8 mouse cellular contexts compared by ENCODE assay signal in the genomic region with DNA sequence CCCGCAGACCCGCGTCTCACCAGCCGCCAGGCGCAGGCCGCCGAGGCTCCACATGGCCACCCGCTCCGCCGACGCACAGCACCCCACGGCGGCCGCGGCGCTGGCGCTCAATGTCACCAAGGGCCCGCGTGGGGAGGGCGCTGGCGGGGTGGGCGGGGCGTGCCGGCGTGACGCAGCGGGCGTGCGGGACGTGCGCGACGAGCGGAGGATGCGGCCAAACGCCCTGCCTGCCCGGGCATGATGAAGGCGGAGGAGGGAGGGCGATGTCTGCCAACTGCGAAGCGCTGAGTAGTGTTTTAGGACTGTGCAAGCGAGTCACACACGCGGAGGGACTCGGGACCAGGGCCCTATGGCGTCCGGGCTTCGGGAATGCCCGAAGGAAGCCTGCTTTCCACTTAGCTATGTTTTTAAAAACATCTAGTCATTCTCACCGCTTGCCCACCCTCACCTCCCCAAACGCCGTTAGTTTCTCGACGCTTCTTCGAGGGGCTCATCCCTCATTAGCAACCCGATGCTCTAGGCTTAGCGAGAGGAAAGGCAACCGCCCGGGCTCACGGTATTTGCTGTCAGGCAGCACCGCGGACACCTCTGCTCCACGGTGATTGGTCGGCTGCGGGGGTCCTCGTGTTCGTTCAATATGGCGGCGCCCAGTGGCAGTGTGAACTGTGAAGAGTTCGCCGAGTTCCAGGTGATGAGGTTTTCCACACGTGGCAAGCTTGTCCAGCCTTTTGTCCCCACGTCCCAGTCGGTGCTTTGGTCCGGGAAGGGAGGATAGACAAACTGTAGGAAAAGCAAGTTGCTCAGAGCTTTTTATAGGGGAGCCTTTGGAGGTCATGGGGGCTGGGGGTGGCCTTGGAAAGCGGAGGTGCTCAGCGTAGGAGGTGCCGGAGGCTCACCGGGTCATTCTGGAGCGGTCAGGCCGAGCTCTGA. TPM values are rescaled to one million over a fixed set of nuclear protein-coding genes. Genes with fewer than 3 reads are reported as not detected.
A peak's percentile ranks its signal among the peaks of the same experiment; 100 is the strongest.
DNase-seq lines count a peak whose midpoint lies in the region; ATAC-seq and TF ChIP-seq lines count a peak whose summit lies in the region.

TSS of gene Fam162a (minus strand) at position 145 of the 930 bp plus-strand sequence.
TSS of gene Ccdc58 (plus strand) at position 236 of the 930 bp plus-strand sequence.

- under 1% methylated on average over 80 of the region's 81 CpGs for WGBS in heart, embryonic 11.5 days (ENCODE audit: insufficient replicate concordance)
- WGBS in kidney, embryonic 16.5 days = under 1% methylated on average over 79 of the region's 81 CpGs
- under 1% methylated on average over 81 of the region's 81 CpGs for WGBS in liver, adult 2 months

- peaks cover 24% of the 10 kb centered on the region for H3K79me2 ChIP-seq in liver, adult 2 months (ENCODE audit: control insufficient read depth, insufficient read depth, low read length)
- peaks cover 76% of the 10 kb centered on the region for H3K79me2 ChIP-seq in myocyte (ENCODE audit: control insufficient read depth, insufficient read depth)

- H3K36me3 ChIP-seq in heart, embryonic 11.5 days (ENCODE audit: control insufficient read depth, insufficient read depth, low read length) = no peaks in the 10 kb centered on the region; the same call in 1 of the 2 replicates
- peaks cover 3% of the 10 kb centered on the region; the same call in 1 of the 2 replicates for H3K36me3 ChIP-seq in kidney, embryonic 16.5 days (ENCODE audit: insufficient read depth, low read length)
- H3K36me3 ChIP-seq in liver, adult 2 months (ENCODE audit: control insufficient read depth, insufficient read depth, low read length) = no peaks in the 10 kb centered on the region
- peaks cover 10% of the 10 kb centered on the region for H3K36me3 ChIP-seq in myocyte (ENCODE audit: control insufficient read depth, insufficient read depth)
- H3K36me3 ChIP-seq in splenic B cell, adult 2 months (ENCODE audit: control insufficient read depth, insufficient read depth, low read length, poor library complexity, severe bottlenecking) = no peaks in the 10 kb centered on the region

- TF ChIP-seq CTCF in liver, adult 2 months (IDR thresholded peaks at IDR 0.05; ENCODE audit: low read depth, low read length) = no peak

- DNase-seq in B cell, adult 2 months = peak; percentile 94
- DNase-seq in brain, adult 2 months (ENCODE audit: low read depth, low spot score) = peak; percentile 96
- DNase-seq in liver, adult 2 months (ENCODE audit: extremely low read depth, low read depth, low spot score) = peak; percentile 77
- DNase-seq in splenic B cell, adult 2 months (ENCODE audit: low read depth, low spot score) = peak; percentile 94

- no peaks in the 10 kb centered on the region for H3K9me3 ChIP-seq in heart, embryonic 11.5 days (replicated peaks; ENCODE audit: control insufficient read depth, low read length)
- H3K9me3 ChIP-seq in kidney, embryonic 16.5 days (ENCODE audit: low read length) = no peaks in the 10 kb centered on the region

- H3K9ac ChIP-seq in heart, embryonic 11.5 days (ENCODE audit: low read depth, low read length) = peak within 1 kb of the TSS; percentile 95
- H3K9ac ChIP-seq in kidney, embryonic 16.5 days (replicated peaks; ENCODE audit: low read length) = peak within 1 kb of the TSS; percentile 93
- H3K9ac ChIP-seq in liver, adult 2 months (ENCODE audit: low read depth, low read length) = peak within 1 kb of the TSS; percentile 84

- H3K27me3 ChIP-seq in heart, embryonic 11.5 days (ENCODE audit: control insufficient read depth, insufficient read depth, low read length) = no peaks in the 10 kb centered on the region
- H3K27me3 ChIP-seq in kidney, embryonic 16.5 days (ENCODE audit: insufficient read depth, low read length) = no peaks in the 10 kb centered on the region
- no peaks in the 10 kb centered on the region for H3K27me3 ChIP-seq in liver, adult 2 months (ENCODE audit: control insufficient read depth, insufficient read depth, low read length)
- no peaks in the 10 kb centered on the region for H3K27me3 ChIP-seq in myocyte (ENCODE audit: control insufficient read depth, insufficient read depth, insufficient read length)
- H3K27me3 ChIP-seq in splenic B cell, adult 2 months (ENCODE audit: control insufficient read depth, insufficient read depth, low read length, poor library complexity, severe bottlenecking) = no peaks in the 10 kb centered on the region; the same call in 1 of the 2 replicates

- H3K4me1 ChIP-seq in heart, embryonic 11.5 days (ENCODE audit: control insufficient read depth, insufficient read depth, low read length) = peaks cover 24% of the 10 kb centered on the region
- H3K4me1 ChIP-seq in kidney, embryonic 16.5 days (ENCODE audit: insufficient read depth, low read length) = peaks cover 27% of the 10 kb centered on the region
- peaks cover 15% of the 10 kb centered on the region for H3K4me1 ChIP-seq in liver, adult 2 months (ENCODE audit: control insufficient read depth, insufficient read depth, low read length)

- H3K4me2 ChIP-seq in heart, embryonic 11.5 days = peak within 1 kb of the TSS; percentile 74
- H3K4me2 ChIP-seq in kidney, embryonic 16.5 days (replicated peaks; ENCODE audit: low read depth, low read length) = peak within 1 kb of the TSS; percentile 53
- peak within 1 kb of the TSS; percentile 87 for H3K4me2 ChIP-seq in myocyte (ENCODE audit: low read depth)

- TF ChIP-seq POLR2A in liver, adult 2 months (IDR thresholded peaks at IDR 0.05; ENCODE audit: extremely low read depth, insufficient read depth, low read length) = peak; percentile 89
- TF ChIP-seq POLR2A in myocyte (IDR thresholded peaks at IDR 0.05; ENCODE audit: insufficient read length, low read depth) = peak; percentile 98

- peak; percentile 94 for ATAC-seq in erythroblast, adult 5-6 weeks (replicated peaks; ENCODE audit: low FRiP score, poor library complexity, severe bottlenecking)
- peak; percentile 94 for ATAC-seq in heart, embryonic 11.5 days (replicated peaks; ENCODE audit: insufficient number of reproducible peaks, low FRiP score, low TSS enrichment)
- ATAC-seq in kidney, embryonic 16.5 days (ENCODE audit: low FRiP score, low TSS enrichment) = peak; percentile 96

- H3K27ac ChIP-seq in heart, embryonic 11.5 days (ENCODE audit: low read depth, low read length) = peak within 1 kb of the TSS; percentile 100
- H3K27ac ChIP-seq in kidney, embryonic 16.5 days (ENCODE audit: low read length) = peak within 1 kb of the TSS; percentile 100
- H3K27ac ChIP-seq in liver, adult 2 months (replicated peaks; ENCODE audit: insufficient read depth, low read depth, low read length) = peak within 1 kb of the TSS; percentile 95

- H3K4me3 ChIP-seq in heart, embryonic 11.5 days (ENCODE audit: low read depth, low read length) = peak within 1 kb of the TSS; percentile 77
- peak within 1 kb of the TSS; percentile 83 for H3K4me3 ChIP-seq in kidney, embryonic 16.5 days (ENCODE audit: low read length)
- H3K4me3 ChIP-seq in liver, adult 2 months (ENCODE audit: insufficient read depth, low read depth, low read length) = peak within 1 kb of the TSS; percentile 76
- H3K4me3 ChIP-seq in myocyte = peak within 1 kb of the TSS; percentile 99

- peak within 1 kb of the TSS; percentile 48 for H3ac ChIP-seq in myocyte (ENCODE audit: control insufficient read depth, insufficient read length)

TF ChIP-seq in myocyte, 11 proteins besides CTCF, POLR2A, EP300 and RAD21:
- TF ChIP-seq MYOD1 (IDR thresholded peaks at IDR 0.05; ENCODE audit: control insufficient read depth in 1 of 3, insufficient read length in 2 of 3, low read depth in 2 of 3) (peak in 1 of 3 experiments; percentile 45), TCF12 (IDR thresholded peaks at IDR 0.05; ENCODE audit: insufficient read depth, poor library complexity, severe bottlenecking) (no peak), REST (IDR thresholded peaks at IDR 0.05; ENCODE audit: insufficient read depth, insufficient read length) (peak; percentile 43), TCF3 (IDR thresholded peaks at IDR 0.05; ENCODE audit: insufficient read length, low read depth) (no peak), E2F4 (IDR thresholded peaks at IDR 0.05; ENCODE audit: insufficient read depth) (no peak), POLR2AphosphoS2 (IDR thresholded peaks at IDR 0.05; ENCODE audit: insufficient read length, low read depth) (peak; percentile 96), MYOG (IDR thresholded peaks at IDR 0.05; ENCODE audit: control insufficient read depth in 1 of 3, insufficient read depth in 1 of 3, insufficient read length in 2 of 3, low read depth in 2 of 3) (no peak), SRF (IDR thresholded peaks at IDR 0.05; ENCODE audit: control insufficient read depth, insufficient read length, low read depth) (no peak), USF1 (IDR thresholded peaks at IDR 0.05; ENCODE audit: low read depth) (no peak), CEBPB (IDR thresholded peaks at IDR 0.05; ENCODE audit: insufficient read depth, poor library complexity, severe bottlenecking) (no peak), MAX (IDR thresholded peaks at IDR 0.05; ENCODE audit: low read depth) (peak; percentile 44)

RNA-seq across cellular contexts. Expression of gene Fam162a, which starts in this region (rescaled TPM):
- total RNA-seq in erythroblast, adult 5-6 weeks (2015; ENCODE audit: low replicate concordance) = 13.0 and 31.1 TPM in 2 replicates
- 8.1 and 37.1 TPM in 2 replicates for total RNA-seq in erythroblast, adult 5-6 weeks (2017; ENCODE audit: low replicate concordance)
- 723 and 731 TPM in 2 replicates for polyA plus RNA-seq in heart, embryonic 11.5 days (2014; fragmentation: Nextera tagmentation; extraction: Ambion mirVana)
- 317 and 325 TPM in 2 replicates for polyA plus RNA-seq in kidney, embryonic 16.5 days (2015; fragmentation: Nextera tagmentation; extraction: Ambion mirVana)
- total RNA-seq in liver, adult 2 months (2014; rRNA removed) = 118 and 129 TPM in 2 replicates
- 69.3 and 73.4 TPM in 2 replicates for polyA plus RNA-seq in liver, adult 2 months (2012; rRNA removed)
- 363 TPM for polyA plus RNA-seq in myocyte (2012; fragmentation: generic; extraction: Trizol)

RNA-seq across cellular contexts. Expression of gene Ccdc58, which starts in this region (rescaled TPM):
- 4.8 and 21.3 TPM in 2 replicates for total RNA-seq in erythroblast, adult 5-6 weeks (2015; ENCODE audit: low replicate concordance)
- total RNA-seq in erythroblast, adult 5-6 weeks (2017; ENCODE audit: low replicate concordance) = 2.6 and 10.6 TPM in 2 replicates
- polyA plus RNA-seq in heart, embryonic 11.5 days (2014; fragmentation: Nextera tagmentation; extraction: Ambion mirVana) = 87.5 and 89.1 TPM in 2 replicates
- 80.7 and 86.8 TPM in 2 replicates for polyA plus RNA-seq in kidney, embryonic 16.5 days (2015; fragmentation: Nextera tagmentation; extraction: Ambion mirVana)
- total RNA-seq in liver, adult 2 months (2014; rRNA removed) = 54.0 and 54.6 TPM in 2 replicates
- 16.2 and 22.3 TPM in 2 replicates for polyA plus RNA-seq in liver, adult 2 months (2012; rRNA removed)
- 41.8 TPM for polyA plus RNA-seq in myocyte (2012; fragmentation: generic; extraction: Trizol)

Comparison
In these comparisons a context has a peak if more than half of its experiments do, and no peak if none do; other contexts are left out.
1. Peak in every context shown above with its lines: DNase-seq, ATAC-seq, H3K4me3 ChIP-seq and H3K27ac ChIP-seq.